In genomic region chr19:12833625-12834024, GRCm38 (mm10) we compare ENCODE assay signal across 11 mouse cellular contexts. TPM values are rescaled to one million over a fixed set of nuclear protein-coding genes. Genes with fewer than 3 reads are reported as not detected.
DNase-seq lines count a peak whose midpoint lies in the region; ATAC-seq and TF ChIP-seq lines count a peak whose summit lies in the region.
"Had no signal": no experiment of that assay in that cellular context is flagged by ENCODE, and none has a peak within 500 bp of the region (broad histone marks: within the 10 kb centered on the region; RNA-seq: fewer than 3 reads in every experiment).

No protein-coding gene starts in this region.

- ATAC-seq in heart, embryonic 15.5 days (replicated peaks; ENCODE audit: insufficient number of reproducible peaks, insufficient read depth, low FRiP score, low read depth): peak; percentile 66; the same call in 1 of the 2 replicates
- peak; percentile 99 for ATAC-seq in common myeloid progenitor, adult 5-6 weeks (replicated peaks; ENCODE audit: low read depth, poor library complexity, severe bottlenecking)
- ATAC-seq in megakaryocyte progenitor cell, adult 5-6 weeks (replicated peaks; ENCODE audit: poor library complexity): peak; percentile 98
- no peak for ATAC-seq in hindbrain, embryonic 14.5 days (ENCODE audit: low FRiP score)

- H3K4me2 ChIP-seq in heart, embryonic 15.5 days: no peak overlapping the region
- H3K4me2 ChIP-seq in hindbrain, embryonic 14.5 days (replicated peaks): no peak overlapping the region

- H3K27ac ChIP-seq in heart, embryonic 15.5 days: no peak overlapping the region
- no peak overlapping the region for H3K27ac ChIP-seq in hindbrain, embryonic 14.5 days

- H3K4me1 ChIP-seq in heart, embryonic 15.5 days (replicated peaks): no peaks in the 10 kb centered on the region
- H3K4me1 ChIP-seq in hindbrain, embryonic 14.5 days (replicated peaks; ENCODE audit: control insufficient read depth, insufficient read depth, low read length): no peaks in the 10 kb centered on the region

- intact Hi-C loops in heart, postnatal 25 days (cut with DNase I): no loop called here

- no peak overlapping the region for H3K4me3 ChIP-seq in heart, embryonic 15.5 days
- no peak overlapping the region for H3K4me3 ChIP-seq in C2C12 (ENCODE audit: insufficient read depth, poor library complexity, severe bottlenecking)
- no peak overlapping the region for H3K4me3 ChIP-seq in hindbrain, embryonic 14.5 days (replicated peaks; ENCODE audit: low read length)

- no peak overlapping the region for H3ac ChIP-seq in C2C12 (ENCODE audit: control insufficient read depth, insufficient read length, low read depth)

- no peaks in the 10 kb centered on the region for H3K9me3 ChIP-seq in heart, embryonic 15.5 days (replicated peaks)
- H3K9me3 ChIP-seq in hindbrain, embryonic 14.5 days (ENCODE audit: control insufficient read depth, low read length): no peaks in the 10 kb centered on the region

- H3K79me2 ChIP-seq in C2C12 (ENCODE audit: control insufficient read depth, insufficient read depth): no peaks in the 10 kb centered on the region

- H3K27me3 ChIP-seq in heart, embryonic 15.5 days: no peaks in the 10 kb centered on the region
- no peaks in the 10 kb centered on the region for H3K27me3 ChIP-seq in C2C12 (ENCODE audit: control insufficient read depth, insufficient read depth, insufficient read length)
- H3K27me3 ChIP-seq in hindbrain, embryonic 14.5 days (ENCODE audit: control insufficient read depth, insufficient read depth, low read length): no peaks in the 10 kb centered on the region

- no peaks in the 10 kb centered on the region for H3K79me3 ChIP-seq in C2C12 (ENCODE audit: low read depth)

- DNase-seq in heart, postnatal 25 days (ENCODE audit: low spot score): no peak
- no peak for DNase-seq in hindbrain, embryonic 14.5 days (ENCODE audit: low spot score)
- DNase-seq in urinary bladder, postnatal 10 days (ENCODE audit: low spot score): no peak
- no peak for DNase-seq in testis, postnatal 10 days (ENCODE audit: low spot score)
- DNase-seq: cerebellum, adult 2 months had no signal

- WGBS in heart, embryonic 15.5 days: 59% methylated on average over 3 of the region's 3 CpGs
- 86% methylated on average over 3 of the region's 3 CpGs for WGBS in hindbrain, embryonic 14.5 days

- no peak for TF ChIP-seq CTCF in C2C12 (IDR thresholded peaks at IDR 0.05; ENCODE audit: control insufficient read depth, insufficient read depth, insufficient read length)

- H3K9ac ChIP-seq in heart, embryonic 15.5 days: no peak overlapping the region
- H3K9ac ChIP-seq in hindbrain, embryonic 14.5 days: no peak overlapping the region

- H3K36me3 ChIP-seq in heart, embryonic 15.5 days: no peaks in the 10 kb centered on the region
- H3K36me3 ChIP-seq in C2C12 (ENCODE audit: control insufficient read depth, insufficient read depth): no peaks in the 10 kb centered on the region
- no peaks in the 10 kb centered on the region for H3K36me3 ChIP-seq in hindbrain, embryonic 14.5 days (replicated peaks; ENCODE audit: control insufficient read depth, insufficient read depth)

TF ChIP-seq in C2C12, 6 proteins besides CTCF, POLR2A, EP300 and RAD21:
- TF ChIP-seq MAX (IDR thresholded peaks at IDR 0.05) (no peak), MYOG (IDR thresholded peaks at IDR 0.05; ENCODE audit: control insufficient read depth, extremely low read depth, insufficient read length) (no peak), CEBPB (IDR thresholded peaks at IDR 0.05; ENCODE audit: low read depth) (peak; percentile 12), MYOD1 (IDR thresholded peaks at IDR 0.05; ENCODE audit: control insufficient read depth, insufficient read length, low read depth) (peak; percentile 44), FOSL1 (IDR thresholded peaks at IDR 0.05; ENCODE audit: insufficient read depth, low read length, poor library complexity, severe bottlenecking) (peak; percentile 64), USF1 (IDR thresholded peaks at IDR 0.05; ENCODE audit: low read depth) (peak; percentile 48)

RNA-seq across cellular contexts. Expression of gene Gm5244, which starts 12.9 kb away (rescaled TPM):
- not detected in 2 replicates for polyA plus RNA-seq in heart, embryonic 15.5 days (2015; fragmentation: Nextera tagmentation; extraction: Ambion mirVana)
- not detected for total RNA-seq in heart, postnatal 25 days (2021)
- polyA plus RNA-seq in C2C12 (2012; fragmentation: generic; extraction: Trizol): not detected
- not detected in 2 replicates for total RNA-seq in common myeloid progenitor, adult 5-6 weeks (2017)
- not detected in 2 replicates for total RNA-seq in megakaryocyte progenitor cell, adult 5-6 weeks (2015)
- total RNA-seq in megakaryocyte progenitor cell, adult 5-6 weeks (2017): not detected in 2 replicates
- not detected in 2 replicates for polyA plus RNA-seq in hindbrain, embryonic 14.5 days (2014; fragmentation: Nextera tagmentation; extraction: Ambion mirVana)
- polyA plus RNA-seq: cerebellum, adult 2 months; limb, embryonic 11.5 days; stomach, embryonic 16.5 days had no signal

RNA-seq across cellular contexts. Expression of gene Olfr1444, which starts 23.5 kb away (rescaled TPM):
- polyA plus RNA-seq in heart, embryonic 15.5 days (2015; fragmentation: Nextera tagmentation; extraction: Ambion mirVana): not detected in 2 replicates
- total RNA-seq in heart, postnatal 25 days (2021): not detected
- polyA plus RNA-seq in C2C12 (2012; fragmentation: generic; extraction: Trizol): not detected
- total RNA-seq in common myeloid progenitor, adult 5-6 weeks (2017): not detected in 2 replicates
- not detected in 2 replicates for total RNA-seq in megakaryocyte progenitor cell, adult 5-6 weeks (2015)
- not detected in 2 replicates for total RNA-seq in megakaryocyte progenitor cell, adult 5-6 weeks (2017)
- polyA plus RNA-seq in hindbrain, embryonic 14.5 days (2014; fragmentation: Nextera tagmentation; extraction: Ambion mirVana): not detected in 2 replicates
- polyA plus RNA-seq: cerebellum, adult 2 months; limb, embryonic 11.5 days; stomach, embryonic 16.5 days had no signal

RNA-seq across cellular contexts. Expression of gene Lpxn, which starts 37.6 kb away (rescaled TPM):
- 1.1 and 4.0 TPM in 2 replicates for polyA plus RNA-seq in heart, embryonic 15.5 days (2015; fragmentation: Nextera tagmentation; extraction: Ambion mirVana)
- total RNA-seq in heart, postnatal 25 days (2021): 1 to 10 TPM in 1 of 2 experiments, under 1 TPM in 1; 0.88 to 1.1 TPM
- polyA plus RNA-seq in C2C12 (2012; fragmentation: generic; extraction: Trizol): 0.11 TPM
- 1.6 and 4.3 TPM in 2 replicates for total RNA-seq in common myeloid progenitor, adult 5-6 weeks (2017)
- total RNA-seq in megakaryocyte progenitor cell, adult 5-6 weeks (2015): 4.6 and 9.2 TPM in 2 replicates
- total RNA-seq in megakaryocyte progenitor cell, adult 5-6 weeks (2017): 5.1 and 6.2 TPM in 2 replicates
- 0.83 and 1.1 TPM in 2 replicates for polyA plus RNA-seq in hindbrain, embryonic 14.5 days (2014; fragmentation: Nextera tagmentation; extraction: Ambion mirVana)

RNA-seq across cellular contexts. Expression of gene Zfp91, which starts 37.7 kb away (rescaled TPM):
- polyA plus RNA-seq in heart, embryonic 15.5 days (2015; fragmentation: Nextera tagmentation; extraction: Ambion mirVana): 11.4 TPM in 2 replicates
- 10 to 100 TPM; 76.2 to 77.0 TPM for total RNA-seq in heart, postnatal 25 days (2021)
- polyA plus RNA-seq in C2C12 (2012; fragmentation: generic; extraction: Trizol): 25.0 TPM
- total RNA-seq in common myeloid progenitor, adult 5-6 weeks (2017): 124 and 125 TPM in 2 replicates
- total RNA-seq in megakaryocyte progenitor cell, adult 5-6 weeks (2015): 70.4 and 79.9 TPM in 2 replicates
- 85.2 and 92.8 TPM in 2 replicates for total RNA-seq in megakaryocyte progenitor cell, adult 5-6 weeks (2017)
- 8.5 and 9.6 TPM in 2 replicates for polyA plus RNA-seq in hindbrain, embryonic 14.5 days (2014; fragmentation: Nextera tagmentation; extraction: Ambion mirVana)

RNA-seq across cellular contexts. Expression of gene Olfr1445, which starts 50.0 kb away (rescaled TPM):
- polyA plus RNA-seq in heart, embryonic 15.5 days (2015; fragmentation: Nextera tagmentation; extraction: Ambion mirVana): not detected in 2 replicates
- not detected for total RNA-seq in heart, postnatal 25 days (2021)
- not detected for polyA plus RNA-seq in C2C12 (2012; fragmentation: generic; extraction: Trizol)
- not detected in 2 replicates for total RNA-seq in common myeloid progenitor, adult 5-6 weeks (2017)
- not detected in 2 replicates for total RNA-seq in megakaryocyte progenitor cell, adult 5-6 weeks (2015)
- total RNA-seq in megakaryocyte progenitor cell, adult 5-6 weeks (2017): not detected in 2 replicates
- polyA plus RNA-seq in hindbrain, embryonic 14.5 days (2014; fragmentation: Nextera tagmentation; extraction: Ambion mirVana): not detected in 2 replicates
- polyA plus RNA-seq: cerebellum, adult 2 months; limb, embryonic 11.5 days; stomach, embryonic 16.5 days had no signal
